Mouse (Mus musculus) bone marrow macrophage, adult 2 months (primary cell): ENCODE data around the gene Nme4.

Experiments used
- CTCF ChIP-seq: IDR thresholded peaks from 2 replicates; pipeline ENCODE4 v1.5.1; 2012; ENCODE audit warnings: low read depth, mild to moderate bottlenecking, low read length, moderate library complexity
- POLR2A ChIP-seq: IDR thresholded peaks from 2 replicates; pipeline ENCODE4 v1.6.1; 2012; ENCODE audit warnings: mild to moderate bottlenecking, low read depth, low read length, borderline replicate concordance

DNA sequence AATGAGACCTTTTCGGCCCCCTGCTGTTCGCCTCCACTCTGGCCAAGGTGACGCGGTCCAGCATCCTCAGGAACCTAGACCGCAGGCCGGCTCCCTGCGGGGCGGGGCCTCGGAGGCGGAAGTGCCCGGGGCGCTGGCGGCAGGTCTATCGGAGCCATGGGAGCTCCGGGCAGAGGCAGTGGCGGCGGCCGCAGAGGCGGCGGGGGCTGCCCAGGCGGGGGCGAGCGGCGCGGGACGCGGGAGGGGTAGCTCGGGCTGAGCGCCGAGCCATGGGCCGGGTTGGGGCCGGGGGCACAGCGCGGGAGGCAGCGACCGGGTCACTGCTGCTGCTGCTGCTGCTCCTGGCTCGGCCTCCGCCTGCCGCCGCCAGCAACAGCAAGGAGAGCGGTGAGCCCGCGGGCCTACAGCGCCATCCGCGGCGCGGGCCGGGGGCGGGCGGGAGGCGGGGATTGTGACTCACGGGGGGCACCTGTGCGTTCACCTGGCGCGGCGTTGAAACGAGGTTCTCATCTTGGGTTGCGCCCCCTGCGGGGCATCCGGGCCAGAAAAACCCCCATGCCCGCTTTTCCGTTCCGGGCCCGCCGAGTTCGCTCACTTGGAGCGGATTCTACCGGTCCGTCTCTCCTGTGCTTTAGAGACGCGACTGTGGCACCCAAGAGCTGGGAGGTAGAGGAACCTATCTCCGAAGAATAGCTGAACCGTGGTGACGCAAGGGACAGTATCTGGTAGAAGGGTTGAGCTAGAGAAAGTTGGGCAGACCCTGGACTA, 18.0 kb upstream of the Nme4 start, which contains the start of gene Tmem8:
- TF ChIP-seq CTCF (0 out of 2 replicates have a peak, but pooled peaks have one; percentile 21), POLR2A (no peak; the same call in 1 of the 2 replicates)
